Mouse (Mus musculus) splenic B cell, adult 2 months (primary cell): ENCODE measurements around the gene Nwd1.
A peak's percentile ranks its signal among the peaks of the same experiment; 100 is the strongest.
"Not testable (repeated sequence)": the region's sequence is repeated elsewhere in the genome, so short reads cannot be mapped to it uniquely, and the experiment has no call there.

Experiments used
- DNase-seq: peaks from one replicate; pipeline ENCODE4 v3.0.0-alpha.2; 2011; ENCODE audit warnings: low read depth, low spot score
- H3K27me3 ChIP-seq: 2 replicates; pipeline ENCODE4 v1.6.1; 2012; ENCODE audit warnings: mild to moderate bottlenecking, low read length, moderate library complexity, mixed read lengths; ENCODE audit not compliant: control insufficient read depth, poor library complexity, insufficient read depth, severe bottlenecking
- H3K36me3 ChIP-seq: 2 replicates; pipeline ENCODE4 v1.6.1; 2012; ENCODE audit warnings: mild to moderate bottlenecking, low read length, moderate library complexity, mixed read lengths; ENCODE audit not compliant: control insufficient read depth, poor library complexity, insufficient read depth, severe bottlenecking

The Nwd1 gene

GRCm38 (mm10) chr8:72676844-72677243 is 30.3 kb downstream of the Nwd1 start:
- not testable (repeated sequence) for DNase-seq, H3K27me3 ChIP-seq, H3K36me3 ChIP-seq

- no peaks in the 10 kb centered on the region for H3K36me3 ChIP-seq
- no peaks in the 10 kb centered on the region for H3K27me3 ChIP-seq
- DNase-seq = no peak
Observed at GRCm38 (mm10) chr8:72677331-72677730, 30.8 kb downstream of the Nwd1 start.

GRCm38 (mm10) chr8:72680133-72680532 is 33.6 kb downstream of the Nwd1 start:
- Histone ChIP-seq H3K36me3 (no peaks in the 10 kb centered on the region), H3K27me3 (no peaks in the 10 kb centered on the region)
- DNase-seq = peak; percentile 60

GRCm38 (mm10) chr8:72682051-72682687 is 35.7 kb downstream of the Nwd1 start:
- H3K27me3 ChIP-seq = no peaks in the 10 kb centered on the region
- H3K36me3 ChIP-seq = no peaks in the 10 kb centered on the region
- DNase-seq = no peak

- H3K27me3 ChIP-seq = no peaks in the 10 kb centered on the region
- DNase-seq = no peak
Observed at GRCm38 (mm10) chr8:72683010-72683521, 36.6 kb downstream of the Nwd1 start.

GRCm38 (mm10) chr8:72683572-72684099 is 37.1 kb downstream of the Nwd1 start:
- DNase-seq, H3K27me3 ChIP-seq, H3K36me3 ChIP-seq: not testable (repeated sequence)

More at GRCm38 (mm10) chr8:72683010-72683521, 36.6 kb downstream of the Nwd1 start:
- H3K36me3 ChIP-seq = no peaks in the 10 kb centered on the region

GRCm38 (mm10) chr8:72698349-72698926 is 51.9 kb downstream of the Nwd1 start:
- no peak for DNase-seq
- Histone ChIP-seq H3K27me3 (no peaks in the 10 kb centered on the region), H3K36me3 (no peaks in the 10 kb centered on the region)

GRCm38 (mm10) chr8:72712569-72712968 is 66.1 kb downstream of the Nwd1 start:
- Histone ChIP-seq H3K36me3 (no peaks in the 10 kb centered on the region), H3K27me3 (no peaks in the 10 kb centered on the region)
- no peak for DNase-seq

- Histone ChIP-seq H3K36me3 (no peaks in the 10 kb centered on the region), H3K27me3 (no peaks in the 10 kb centered on the region)
- DNase-seq = no peak
Observed at GRCm38 (mm10) chr8:72716594-72716993, 70.1 kb downstream of the Nwd1 start.

- DNase-seq = no peak
- no peaks in the 10 kb centered on the region for H3K27me3 ChIP-seq
- no peaks in the 10 kb centered on the region for H3K36me3 ChIP-seq
Observed at GRCm38 (mm10) chr8:72720541-72720940, 74.0 kb downstream of the Nwd1 start.

- H3K27me3 ChIP-seq = no peaks in the 10 kb centered on the region
- peaks cover 6% of the 10 kb centered on the region for H3K36me3 ChIP-seq
- DNase-seq = peak; percentile 94
Observed at GRCm38 (mm10) chr8:72722769-72723650, 76.5 kb downstream of the Nwd1 start, which contains the start of gene Sin3b. Sin3b (plus strand) TSS chr8:72723285.

- DNase-seq = peak; percentile 12
- peaks cover 7% of the 10 kb centered on the region for H3K36me3 ChIP-seq
- no peaks in the 10 kb centered on the region for H3K27me3 ChIP-seq
Observed at GRCm38 (mm10) chr8:72723651-72724001, 77.1 kb downstream of the Nwd1 start.

GRCm38 (mm10) chr8:72728636-72729035 is 82.1 kb downstream of the Nwd1 start:
- Histone ChIP-seq H3K36me3 (peaks cover 17% of the 10 kb centered on the region), H3K27me3 (no peaks in the 10 kb centered on the region)
- no peak for DNase-seq

- DNase-seq = no peak
- H3K27me3 ChIP-seq = no peaks in the 10 kb centered on the region
- H3K36me3 ChIP-seq = peaks cover 8% of the 10 kb centered on the region
Observed at GRCm38 (mm10) chr8:72735001-72735400, 88.5 kb downstream of the Nwd1 start.

GRCm38 (mm10) chr8:72736868-72737267 is 90.4 kb downstream of the Nwd1 start:
- peaks cover 7% of the 10 kb centered on the region for H3K36me3 ChIP-seq
- no peaks in the 10 kb centered on the region for H3K27me3 ChIP-seq
- no peak for DNase-seq
